Mouse (Mus musculus): ENCODE measurements around the gene Blvra.
"Not testable (repeated sequence)": the region's sequence is repeated elsewhere in the genome, so short reads cannot be mapped to it uniquely, and the experiment has no call there.

Blvra gene

GRCm38 (mm10) chr2:127070435-127070841 is at the start of gene Blvra:
Blvra (plus strand) TSS chr2:127070665.
- DNase-seq = peak; percentile 85

DNA sequence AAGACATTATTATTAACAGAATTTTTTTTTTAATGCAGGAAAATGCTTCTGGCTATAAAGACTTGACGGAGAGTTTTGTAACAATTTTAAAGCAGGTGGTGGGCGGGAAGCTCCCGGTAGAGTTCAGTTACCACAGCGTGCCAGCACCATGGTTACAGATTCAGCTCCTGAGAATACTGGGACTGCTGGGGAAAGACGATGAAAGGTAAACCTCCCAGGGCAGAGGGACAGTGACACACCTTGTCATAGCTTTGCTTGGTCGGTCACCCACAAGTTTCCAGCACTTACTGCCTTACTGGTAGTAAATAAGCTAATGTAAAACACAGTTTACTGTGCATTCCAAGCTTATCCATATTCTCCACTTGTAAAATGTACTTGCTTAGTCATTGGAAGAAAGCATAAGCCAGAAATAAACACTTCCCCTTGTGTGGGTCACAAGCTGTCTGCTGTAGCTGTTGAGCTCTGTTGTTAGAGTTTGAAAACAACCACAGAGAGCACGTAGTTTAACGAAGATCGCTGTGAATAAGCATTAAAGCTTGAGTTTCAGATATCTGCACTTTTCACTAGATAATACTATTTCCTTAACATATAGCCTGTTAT is 35.4 kb upstream of the Blvra start:
- no peak for DNase-seq

DNA sequence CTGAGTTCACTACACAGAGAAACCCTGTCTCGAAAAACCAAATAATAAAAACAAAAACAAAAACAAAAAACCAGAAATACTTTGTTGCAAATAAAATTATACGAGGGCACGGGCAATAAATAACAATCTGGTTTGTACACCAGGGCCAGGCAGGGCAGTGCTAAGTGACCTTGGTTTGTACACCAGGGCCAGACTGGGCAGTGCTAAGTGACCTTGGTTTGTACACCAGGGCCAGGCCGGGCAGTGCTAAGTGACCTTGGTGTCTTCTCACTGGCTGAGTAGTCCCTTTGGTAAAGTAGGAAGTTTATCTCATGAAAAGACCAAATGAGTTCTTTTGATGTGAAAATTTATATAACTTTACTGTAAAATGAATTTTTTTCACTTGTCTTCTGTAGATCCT is 33.2 kb upstream of the Blvra start:
- DNase-seq = no peak

DNA sequence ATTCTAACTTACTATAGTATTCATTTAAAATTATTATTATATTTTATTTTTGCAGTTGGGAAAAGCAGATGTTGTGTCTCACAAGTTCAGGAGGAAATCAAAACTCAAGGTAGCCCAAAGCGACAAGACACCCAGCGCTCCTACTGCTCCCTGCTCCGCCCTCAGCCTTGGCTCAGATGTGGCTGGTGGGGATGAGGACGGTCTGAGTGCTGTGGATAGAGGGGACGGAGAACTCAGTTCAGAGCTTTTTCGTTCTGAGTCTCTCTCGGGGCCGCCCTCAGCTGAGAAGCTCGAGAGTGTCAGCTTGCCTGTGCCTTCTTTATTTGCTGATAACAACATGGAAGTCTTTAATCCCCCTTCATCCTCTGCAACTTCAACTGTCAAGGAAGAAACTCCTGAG is 9.0 kb upstream of the Blvra start:
- no peak for DNase-seq

- no peak for DNase-seq
Measured at GRCm38 (mm10) chr2:127068806-127069205, 1.7 kb upstream of the Blvra start.

DNA sequence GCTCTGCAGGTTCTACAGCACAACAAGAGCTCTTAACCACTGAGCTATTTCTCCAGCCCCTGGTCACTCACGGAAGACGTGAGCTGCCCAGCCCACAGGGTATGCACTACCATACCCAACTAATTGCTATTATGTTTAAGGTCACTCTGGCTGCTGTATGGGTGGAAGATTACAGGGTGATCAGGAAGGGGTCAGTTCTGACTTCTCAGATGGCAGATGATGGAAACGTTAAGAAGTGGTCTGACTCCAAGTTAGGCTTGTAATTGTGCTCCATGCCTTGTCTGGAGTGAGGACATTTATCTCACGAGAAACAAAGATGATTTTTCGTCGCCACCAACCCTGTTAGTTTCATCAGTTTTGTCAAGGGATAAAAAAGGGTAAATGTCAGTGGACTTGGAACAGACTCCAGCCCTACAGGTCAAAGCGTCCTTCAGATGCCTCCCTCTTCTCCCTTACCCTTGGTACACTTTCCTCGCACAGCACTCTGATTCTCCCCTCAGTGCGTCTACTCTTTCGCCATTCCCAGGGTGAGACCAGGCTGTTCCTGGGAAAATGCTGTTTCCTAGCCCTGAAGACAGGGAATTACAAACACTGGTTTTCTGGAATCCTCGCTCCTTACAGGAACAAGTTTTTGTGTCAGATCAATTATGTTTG is 557 bp upstream of the Blvra start:
- no peak for DNase-seq

- no peak for DNase-seq
Measured at GRCm38 (mm10) chr2:127070879-127071278, 414 bp downstream of the Blvra start.

DNA sequence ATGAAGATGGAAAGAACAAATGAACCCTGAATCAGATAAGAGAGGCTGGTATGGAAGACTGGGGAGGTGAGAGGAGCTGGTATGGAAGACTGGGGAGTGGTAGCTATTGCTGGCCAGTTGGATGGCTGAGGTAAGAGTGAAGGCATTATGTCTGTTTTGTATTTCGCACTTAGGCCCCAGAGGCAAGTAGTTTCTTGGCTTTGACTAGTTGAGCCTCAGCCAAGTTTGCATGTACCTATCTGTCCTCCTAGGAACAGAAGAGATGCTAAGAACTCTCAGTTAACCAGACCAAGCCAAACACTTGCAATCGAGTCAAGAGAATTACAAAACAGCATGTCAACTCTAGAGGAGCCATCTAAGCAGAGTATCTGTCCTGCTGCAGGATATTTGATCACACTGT is 3.7 kb downstream of the Blvra start:
- DNase-seq = no peak

DNA sequence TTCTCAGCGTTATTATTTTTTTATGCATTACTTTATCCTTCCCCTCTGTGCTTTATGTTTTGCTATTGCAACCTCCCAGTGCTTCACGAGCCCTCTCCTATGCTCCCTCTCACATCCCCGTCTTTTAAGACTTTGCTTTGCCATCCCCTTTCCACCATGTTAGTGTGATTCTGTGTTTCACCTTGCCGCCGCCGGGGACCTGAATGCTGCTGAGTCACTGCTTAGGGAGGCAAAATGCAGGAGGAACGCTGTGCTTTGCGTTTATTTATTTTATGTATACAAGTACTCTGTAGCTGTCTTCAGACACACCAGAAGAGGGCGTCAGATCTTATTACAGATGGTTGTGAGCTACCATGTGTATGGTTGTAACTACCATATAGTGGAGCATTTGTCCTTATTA is 7.1 kb downstream of the Blvra start:
- no peak for DNase-seq

DNA sequence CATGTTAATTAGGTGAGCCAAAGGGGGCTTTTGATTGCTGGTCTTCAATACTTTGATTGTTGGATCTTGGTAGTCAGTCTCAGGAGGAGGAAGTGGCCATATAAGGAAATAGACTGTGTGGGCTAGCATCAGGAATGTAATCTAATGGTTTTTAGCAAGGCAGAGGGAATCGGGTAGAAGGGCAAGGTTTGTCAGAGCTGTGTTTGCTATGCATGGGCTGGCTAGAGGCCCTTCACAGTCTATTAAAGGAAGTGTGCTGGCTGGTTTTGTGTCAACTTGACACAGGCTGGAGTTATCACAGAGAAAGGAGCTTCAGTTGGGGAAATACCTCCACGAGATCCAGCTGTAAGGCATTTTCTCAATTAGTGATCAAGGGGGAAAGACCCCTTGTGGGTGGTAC is 8.6 kb downstream of the Blvra start:
- not testable (repeated sequence) for DNase-seq

DNA sequence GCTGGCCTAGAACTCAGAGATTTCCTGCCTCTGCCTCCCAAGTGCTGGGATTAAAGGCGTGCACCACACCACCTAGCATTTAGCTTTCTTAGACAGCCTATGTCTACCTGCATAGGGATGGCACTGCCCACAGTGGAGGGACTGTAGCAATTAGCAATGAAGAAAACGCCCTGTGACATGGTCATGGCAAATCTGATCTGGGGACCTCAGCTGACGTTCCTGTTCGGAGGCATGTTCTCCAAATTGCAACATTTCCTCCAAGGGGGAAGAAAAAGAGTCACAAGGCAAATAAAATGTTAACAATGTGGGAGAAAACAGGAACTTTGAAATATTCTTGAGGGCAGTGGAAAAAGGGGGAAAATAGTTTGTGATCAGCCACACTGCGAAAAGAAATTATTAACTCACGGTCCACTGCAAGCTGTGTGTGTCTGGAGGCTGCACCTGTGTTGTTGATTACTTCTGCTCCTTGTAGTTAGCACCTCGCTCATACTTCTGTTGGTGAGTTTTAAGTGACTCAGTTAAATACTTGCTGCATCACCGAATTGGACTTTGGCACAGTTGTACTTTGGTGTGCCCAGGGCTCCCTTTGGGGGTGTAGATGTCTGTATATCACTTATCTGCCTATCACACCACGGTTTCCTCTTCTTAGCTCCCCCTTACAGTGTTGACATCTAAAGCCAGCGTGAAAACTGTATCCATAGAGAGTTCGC is 9.6 kb downstream of the Blvra start:
- no peak for DNase-seq

DNA sequence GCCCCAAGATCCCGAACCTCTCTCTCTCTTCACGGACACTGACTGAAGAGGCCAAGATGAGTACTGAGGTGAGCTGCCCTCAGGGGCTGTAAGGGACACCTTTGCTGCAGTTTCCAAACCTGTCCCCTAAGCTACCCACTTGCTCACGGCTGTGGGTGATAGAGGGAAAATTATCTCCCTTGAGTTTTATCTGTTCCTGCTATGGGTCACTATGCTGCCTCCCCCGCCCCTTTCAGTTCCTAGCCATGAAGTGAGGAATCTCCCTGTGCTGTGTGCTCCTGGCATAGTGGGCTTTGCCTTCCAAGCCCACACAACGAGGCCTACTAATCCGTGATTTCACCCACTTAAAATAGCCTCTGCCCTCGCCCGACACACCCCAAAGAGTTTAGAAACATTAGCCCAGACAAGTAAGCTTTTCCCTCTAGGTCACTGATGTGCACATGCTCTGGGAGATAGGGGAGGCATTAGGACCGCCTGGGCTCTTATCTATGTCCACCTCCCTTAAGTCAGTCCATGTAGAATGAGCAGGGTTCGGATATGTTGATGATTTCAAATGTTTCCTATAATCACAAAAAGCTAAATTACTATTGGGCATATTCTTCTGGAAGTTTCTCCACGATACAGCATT is 10.2 kb downstream of the Blvra start:
- DNase-seq = no peak

GRCm38 (mm10) chr2:127086235-127086634 is 15.8 kb downstream of the Blvra start:
- no peak for DNase-seq

- not testable (repeated sequence) for DNase-seq
Measured at GRCm38 (mm10) chr2:127090151-127090550, 19.7 kb downstream of the Blvra start.

GRCm38 (mm10) chr2:127092000-127092399 is 21.5 kb downstream of the Blvra start:
- DNase-seq = no peak

GRCm38 (mm10) chr2:127108986-127109385 is 38.5 kb downstream of the Blvra start:
- DNase-seq = no peak

DNA sequence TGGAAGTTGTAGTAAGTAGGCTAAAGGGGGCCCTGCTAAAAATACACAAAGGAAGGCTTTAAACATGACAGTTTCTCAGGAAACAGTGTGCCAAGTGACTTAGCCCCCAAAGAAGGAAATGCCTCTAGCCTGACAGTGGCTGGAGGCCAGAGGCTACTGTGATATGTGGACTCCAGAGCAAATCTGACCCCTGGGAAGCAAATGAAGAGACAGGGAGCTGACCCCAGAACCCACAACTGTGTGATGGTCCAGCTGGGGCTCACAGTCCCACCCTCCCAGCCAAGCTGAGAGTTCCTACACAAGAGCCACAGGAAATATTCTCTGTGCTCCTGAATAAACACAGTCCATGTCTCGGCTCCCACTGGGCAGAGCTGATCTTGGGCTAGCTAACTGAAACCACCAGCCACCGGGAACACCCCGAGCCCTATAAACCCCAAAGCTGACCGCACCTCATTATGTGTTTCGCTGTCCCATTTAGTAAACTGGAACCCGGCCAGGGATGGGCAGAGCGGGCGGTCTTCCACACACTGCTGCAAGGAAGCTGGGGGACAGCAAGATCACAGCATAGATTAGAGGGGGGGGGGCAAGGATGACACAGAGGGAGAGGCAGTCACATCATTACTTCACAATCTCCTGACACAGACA is 51.2 kb downstream of the Blvra start:
- DNase-seq = no peak

DNA sequence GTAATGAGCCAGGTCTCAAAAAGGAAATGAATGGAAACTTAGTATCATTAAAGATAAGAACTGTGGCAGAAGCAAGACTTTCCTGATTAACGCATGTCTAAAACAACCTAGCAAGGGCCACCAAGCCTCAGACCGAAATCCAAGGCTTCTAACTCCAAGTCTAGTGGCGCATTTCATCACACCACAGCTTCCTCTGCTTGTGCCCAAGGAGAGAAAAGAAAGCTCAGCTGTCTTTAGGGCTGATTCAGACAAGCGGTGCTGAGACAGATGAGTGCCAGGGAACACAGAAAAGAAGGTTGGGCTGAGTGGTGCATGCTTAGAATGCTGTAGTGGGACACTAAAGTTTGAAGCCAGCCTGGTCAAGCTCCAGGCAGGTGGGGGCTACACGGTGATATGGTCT is 58.5 kb downstream of the Blvra start:
- no peak for DNase-seq

DNA sequence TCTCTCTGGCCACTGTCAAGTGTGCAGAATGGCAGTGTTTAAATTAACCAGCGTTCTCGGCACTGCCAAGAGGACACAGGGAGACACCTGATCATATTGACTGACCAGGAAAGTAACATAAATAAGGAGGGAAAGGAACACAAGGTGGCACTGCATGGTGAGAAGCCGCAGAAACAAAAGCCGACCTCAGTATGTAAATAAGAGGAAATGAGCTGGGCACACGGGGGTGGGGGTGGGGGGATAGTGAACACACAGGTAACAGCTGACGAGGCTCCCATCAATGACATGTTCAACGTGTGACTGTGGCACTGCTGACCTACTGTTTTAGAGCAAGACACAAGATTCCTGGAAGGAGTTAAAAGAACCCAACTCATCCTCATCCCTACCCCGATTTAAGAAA is 60.9 kb downstream of the Blvra start:
- no peak for DNase-seq

DNA sequence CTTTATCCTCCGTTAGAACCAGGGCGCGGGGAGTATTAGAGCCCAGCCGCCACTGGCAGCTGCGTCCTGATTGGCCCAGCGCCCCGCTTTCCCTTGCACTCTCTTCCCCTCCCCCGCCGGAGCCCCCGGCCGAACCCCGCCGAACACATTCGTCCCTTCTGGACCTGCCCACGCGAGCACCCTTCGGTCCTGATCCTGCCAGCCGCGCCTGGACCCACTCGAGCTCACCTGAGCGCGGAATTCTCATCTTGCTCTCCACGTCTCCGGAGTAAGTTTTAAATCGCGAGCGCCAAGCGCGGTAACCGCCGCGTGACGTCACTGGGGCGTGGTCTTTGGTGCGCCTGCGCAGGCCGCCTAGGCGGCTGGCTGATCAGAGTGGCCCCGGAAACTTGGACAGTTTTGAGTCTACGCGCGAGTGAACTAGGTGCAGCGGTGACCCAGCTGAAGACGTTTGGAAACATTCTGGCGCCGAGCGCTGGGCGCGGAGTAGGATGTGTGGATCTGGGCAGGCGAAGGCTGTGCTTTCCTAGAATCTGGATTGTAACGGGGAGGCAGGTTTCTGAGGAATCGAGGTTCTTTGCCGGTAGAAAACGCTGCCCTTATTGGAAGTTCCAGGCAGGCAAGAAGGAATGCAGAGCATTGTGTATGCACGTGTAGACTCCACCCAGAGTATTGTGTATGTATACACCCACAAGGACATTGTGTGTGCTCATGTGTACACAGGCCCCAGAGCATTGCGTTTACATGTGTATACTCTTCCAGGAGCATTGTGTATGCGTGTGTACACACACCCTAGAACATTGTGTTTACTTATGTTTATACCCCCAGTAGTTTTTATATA is 63.4 kb downstream of the Blvra start, which contains the start of gene Ncaph:
Ncaph (minus strand) TSS at position 334 of the 841 bp plus-strand sequence.
- peak; percentile 82 for DNase-seq

GRCm38 (mm10) chr2:127135255-127135654 is 64.8 kb downstream of the Blvra start:
- not testable (repeated sequence) for DNase-seq

- DNase-seq = no peak
Measured at GRCm38 (mm10) chr2:127136979-127137378, 66.5 kb downstream of the Blvra start.
